Mouse (Mus musculus): ENCODE data around the gene Tymp. TPM values are rescaled to one million over a fixed set of nuclear protein-coding genes. Genes with fewer than 3 reads are reported as not detected.

Gene Tymp
- polyA plus RNA-seq, 1 experiment from 2014 or later: 1.6 TPM

- TF ChIP-seq EP300 (optimal IDR thresholded peaks at IDR 0.05) (no peak), CTCF (IDR thresholded peaks at IDR 0.05; ENCODE audit: low read depth) (no peak)
- ATAC-seq (ENCODE audit: low FRiP score, low TSS enrichment) (no peak), DNase-seq (ENCODE audit: low spot score) (no peak)
- no peaks in the 10 kb centered on the region for H3K36me3 ChIP-seq (ENCODE audit: control insufficient read depth, insufficient read depth, low read length)
- H3K27me3 ChIP-seq (ENCODE audit: control insufficient read depth, insufficient read depth, low read length): no peaks in the 10 kb centered on the region
- WGBS: 94% methylated on average over 4 of the region's 4 CpGs
- H3K27ac ChIP-seq (replicated peaks): no peak overlapping the region
- no peaks in the 10 kb centered on the region for H3K4me1 ChIP-seq (replicated peaks; ENCODE audit: control insufficient read depth, insufficient read depth)
- H3K9me3 ChIP-seq (ENCODE audit: control insufficient read depth, low read length): no peaks in the 10 kb centered on the region
- no peak overlapping the region for H3K9ac ChIP-seq (ENCODE audit: low read length)
- H3K4me3 ChIP-seq (ENCODE audit: low read depth, low read length): no peak overlapping the region
- peak overlapping the region; percentile 45; the same call in 1 of the 2 replicates for H3K4me2 ChIP-seq (replicated peaks; ENCODE audit: low read depth)
These were observed 53.2 kb downstream of the Tymp start for GRCm38 (mm10) chr15:89323656-89324055.

GRCm38 (mm10) chr15:89322670-89323522, 53.9 kb downstream of the Tymp start, which contains the start of gene Adm2:
Gene Adm2, plus strand, starts transcription at chr15:89322720.
- no peaks in the 10 kb centered on the region for H3K36me3 ChIP-seq (ENCODE audit: control insufficient read depth, insufficient read depth, low read length)
- TF ChIP-seq CTCF (IDR thresholded peaks at IDR 0.05; ENCODE audit: low read depth) (no peak), EP300 (optimal IDR thresholded peaks at IDR 0.05) (no peak)
- DNase-seq (ENCODE audit: low spot score): no peak
- H3K27ac ChIP-seq (replicated peaks): no peak within 1 kb of the TSS
- peak within 1 kb of the TSS; percentile 45 for H3K4me2 ChIP-seq (replicated peaks; ENCODE audit: low read depth)
- ATAC-seq (ENCODE audit: low FRiP score, low TSS enrichment): no peak
- 9% methylated on average over 26 of the region's 26 CpGs for WGBS
- no peaks in the 10 kb centered on the region for H3K9me3 ChIP-seq (ENCODE audit: control insufficient read depth, low read length)
- peak within 1 kb of the TSS; percentile 19; the same call in 1 of the 2 replicates for H3K4me3 ChIP-seq (ENCODE audit: low read depth, low read length)
- no peaks in the 10 kb centered on the region for H3K27me3 ChIP-seq (ENCODE audit: control insufficient read depth, insufficient read depth, low read length)
- H3K9ac ChIP-seq (ENCODE audit: low read length): peak within 1 kb of the TSS; percentile 47
- no peaks in the 10 kb centered on the region for H3K4me1 ChIP-seq (replicated peaks; ENCODE audit: control insufficient read depth, insufficient read depth)

Other genes with a start within 250 kb of the Tymp start
- gene Hdac10, start 248.3 kb downstream of the Tymp start, polyA plus RNA-seq (2015; fragmentation: Nextera tagmentation; extraction: Ambion mirVana): 10.7 and 12.4 TPM in 2 replicates
- gene Mapk12, start 236.3 kb downstream of the Tymp start, polyA plus RNA-seq (2015; fragmentation: Nextera tagmentation; extraction: Ambion mirVana): 3.1 and 3.2 TPM in 2 replicates
- 1.8 and 2.1 TPM in 2 replicates for gene Mapk11, start 227.4 kb downstream of the Tymp start, polyA plus RNA-seq (2015; fragmentation: Nextera tagmentation; extraction: Ambion mirVana)
- 75.2 and 85.9 TPM in 2 replicates for gene Plxnb2, start 196.3 kb downstream of the Tymp start, polyA plus RNA-seq (2015; fragmentation: Nextera tagmentation; extraction: Ambion mirVana)
- 4.1 and 5.3 TPM in 2 replicates for gene Dennd6b, start 180.5 kb downstream of the Tymp start, polyA plus RNA-seq (2015; fragmentation: Nextera tagmentation; extraction: Ambion mirVana)
- gene Ppp6r2, start 165.5 kb downstream of the Tymp start, polyA plus RNA-seq (2015; fragmentation: Nextera tagmentation; extraction: Ambion mirVana): 16.2 and 17.2 TPM in 2 replicates
- gene Sbf1, start 61.7 kb downstream of the Tymp start, polyA plus RNA-seq (2015; fragmentation: Nextera tagmentation; extraction: Ambion mirVana): 27.6 and 31.9 TPM in 2 replicates
- 0.44 and 0.47 TPM in 2 replicates for gene Adm2, start 54.3 kb downstream of the Tymp start, polyA plus RNA-seq (2015; fragmentation: Nextera tagmentation; extraction: Ambion mirVana)
- 0.17 TPM in 1 of 2 replicates, not detected in the other for gene Miox, start 42.6 kb downstream of the Tymp start, polyA plus RNA-seq (2015; fragmentation: Nextera tagmentation; extraction: Ambion mirVana)
- gene Lmf2, start 21.4 kb downstream of the Tymp start, polyA plus RNA-seq (2015; fragmentation: Nextera tagmentation; extraction: Ambion mirVana): 24.3 and 24.4 TPM in 2 replicates
- 69.4 and 72.8 TPM in 2 replicates for gene Ncaph2, start 21.3 kb downstream of the Tymp start, polyA plus RNA-seq (2015; fragmentation: Nextera tagmentation; extraction: Ambion mirVana)
- 6.3 and 7.4 TPM in 2 replicates for gene Sco2, start 3.2 kb downstream of the Tymp start, polyA plus RNA-seq (2015; fragmentation: Nextera tagmentation; extraction: Ambion mirVana)
- gene Odf3b, start 2.2 kb upstream of the Tymp start, polyA plus RNA-seq (2015; fragmentation: Nextera tagmentation; extraction: Ambion mirVana): 0.56 and 0.80 TPM in 2 replicates
- gene Klhdc7b, start 7.9 kb upstream of the Tymp start, polyA plus RNA-seq (2015; fragmentation: Nextera tagmentation; extraction: Ambion mirVana): 0.02 TPM in 1 of 2 replicates, not detected in the other
- gene Syce3, start 33.5 kb upstream of the Tymp start, polyA plus RNA-seq (2015; fragmentation: Nextera tagmentation; extraction: Ambion mirVana): 0.25 TPM in 1 of 2 replicates, not detected in the other
- gene Cpt1b, start 48.8 kb upstream of the Tymp start, polyA plus RNA-seq (2015; fragmentation: Nextera tagmentation; extraction: Ambion mirVana): 0.51 and 0.63 TPM in 2 replicates
- 1.3 and 1.6 TPM in 2 replicates for gene C730034F03Rik, start 52.5 kb upstream of the Tymp start, polyA plus RNA-seq (2015; fragmentation: Nextera tagmentation; extraction: Ambion mirVana)
- not detected in 2 replicates for gene Gm44502, start 52.7 kb upstream of the Tymp start, polyA plus RNA-seq (2015; fragmentation: Nextera tagmentation; extraction: Ambion mirVana)
- gene Chkb, start 52.9 kb upstream of the Tymp start, polyA plus RNA-seq (2015; fragmentation: Nextera tagmentation; extraction: Ambion mirVana): 46.8 and 47.9 TPM in 2 replicates
- gene Mapk8ip2, start 76.9 kb upstream of the Tymp start, polyA plus RNA-seq (2015; fragmentation: Nextera tagmentation; extraction: Ambion mirVana): 1.6 and 1.9 TPM in 2 replicates
- gene Arsa, start 100.4 kb upstream of the Tymp start, polyA plus RNA-seq (2015; fragmentation: Nextera tagmentation; extraction: Ambion mirVana): 10.3 and 11.1 TPM in 2 replicates
- 0.35 and 0.40 TPM in 2 replicates for gene Shank3, start 122.6 kb upstream of the Tymp start, polyA plus RNA-seq (2015; fragmentation: Nextera tagmentation; extraction: Ambion mirVana)
- 0.08 TPM in 1 of 2 replicates, not detected in the other for gene Acr, start 191.3 kb upstream of the Tymp start, polyA plus RNA-seq (2015; fragmentation: Nextera tagmentation; extraction: Ambion mirVana)
- gene Rabl2, start 214.9 kb upstream of the Tymp start, polyA plus RNA-seq (2015; fragmentation: Nextera tagmentation; extraction: Ambion mirVana): 13.4 and 14.2 TPM in 2 replicates